13 mouse cellular contexts compared by ENCODE assay signal in genomic region chr9:100462098-100462497, GRCm38 (mm10). TPM values are rescaled to one million over a fixed set of nuclear protein-coding genes. Genes with fewer than 3 reads are reported as not detected.
DNase-seq lines count a peak whose midpoint lies in the region; ATAC-seq and TF ChIP-seq lines count a peak whose summit lies in the region.
"Had no signal": no experiment of that assay in that cellular context is flagged by ENCODE, and none has a peak within 500 bp of the region (broad histone marks: within the 10 kb centered on the region; RNA-seq: fewer than 3 reads in every experiment).

No protein-coding gene starts in this region.

- 0 out of 2 replicates have a peak, but pooled peaks have one; percentile 16 for ATAC-seq in heart, postnatal 0 days (ENCODE audit: insufficient read depth, low read depth)
- ATAC-seq in megakaryocyte-erythroid progenitor cell, adult 5-6 weeks (replicated peaks; ENCODE audit: low FRiP score, low TSS enrichment, poor library complexity, severe bottlenecking) = peak; percentile 58
- no peak for ATAC-seq in liver, embryonic 11.5 days (replicated peaks; ENCODE audit: low FRiP score)

- no peak for DNase-seq in heart, postnatal 0 days (ENCODE audit: low spot score)
- no peak for DNase-seq in heart, embryonic 10.5 days (ENCODE audit: low spot score)
- DNase-seq in CD4-positive helper T cell, adult 2 months (ENCODE audit: low read depth, low spot score) = peak; percentile 81
- DNase-seq in CD8-positive naive resting alpha-beta T cell, adult 2 months (ENCODE audit: low read depth in 2 of 2, low spot score in 2 of 2) = peak; percentile 55 to 67
- DNase-seq in left cerebral cortex, postnatal 14 days (ENCODE audit: low spot score in 2 of 2) = no peak
- DNase-seq in liver, embryonic 11.5 days (ENCODE audit: low spot score) = no peak
- DNase-seq in urinary bladder, adult 2 months (ENCODE audit: low spot score) = no peak

- TF ChIP-seq EP300 in heart, postnatal 0 days (IDR thresholded peaks at IDR 0.05; ENCODE audit: low read depth) = no peak

- peaks cover 3% of the 10 kb centered on the region for H3K4me1 ChIP-seq in heart, postnatal 0 days (ENCODE audit: control insufficient read depth, insufficient read depth)
- H3K4me1 ChIP-seq in heart, embryonic 10.5 days = 0 out of 2 replicates have a peak, but pooled peaks cover 6% of the 10 kb centered on the region
- no peaks in the 10 kb centered on the region for H3K4me1 ChIP-seq in liver, embryonic 11.5 days (replicated peaks; ENCODE audit: control insufficient read depth, insufficient read depth, low read length)
- H3K4me1 ChIP-seq: hindbrain, embryonic 15.5 days; kidney, embryonic 15.5 days had no signal

- 74% methylated on average over 4 of the region's 4 CpGs for WGBS in heart, postnatal 0 days
- WGBS in heart, embryonic 10.5 days = 89% methylated on average over 4 of the region's 4 CpGs
- 86% methylated on average over 4 of the region's 4 CpGs for WGBS in liver, embryonic 11.5 days

- H3K9ac ChIP-seq in heart, postnatal 0 days (replicated peaks; ENCODE audit: low read depth, low read length) = no peak overlapping the region
- no peak overlapping the region for H3K9ac ChIP-seq in liver, embryonic 11.5 days (ENCODE audit: low read depth, low read length)
- H3K9ac ChIP-seq: hindbrain, embryonic 15.5 days; kidney, embryonic 15.5 days; liver, embryonic 14.5 days had no signal

- H3K9me3 ChIP-seq in heart, postnatal 0 days (replicated peaks; ENCODE audit: control insufficient read depth, low read length) = no peaks in the 10 kb centered on the region
- H3K9me3 ChIP-seq in heart, embryonic 10.5 days = no peaks in the 10 kb centered on the region
- no peaks in the 10 kb centered on the region for H3K9me3 ChIP-seq in liver, embryonic 11.5 days (ENCODE audit: control insufficient read depth, low read length)
- H3K9me3 ChIP-seq: hindbrain, embryonic 15.5 days; kidney, embryonic 15.5 days had no signal

- H3K27ac ChIP-seq in heart, postnatal 0 days (ENCODE audit: low read depth) = peak overlapping the region; percentile 14; the same call in 1 of the 2 replicates
- H3K27ac ChIP-seq in heart, embryonic 10.5 days = no peak overlapping the region
- H3K27ac ChIP-seq in liver, embryonic 11.5 days (ENCODE audit: low read depth, low read length) = no peak overlapping the region
- H3K27ac ChIP-seq: hindbrain, embryonic 15.5 days; kidney, embryonic 15.5 days; liver, embryonic 14.5 days had no signal

- no peak overlapping the region for H3K4me3 ChIP-seq in heart, postnatal 0 days (ENCODE audit: low read depth, low read length)
- no peak overlapping the region for H3K4me3 ChIP-seq in heart, embryonic 10.5 days
- H3K4me3 ChIP-seq in liver, embryonic 11.5 days (ENCODE audit: low read depth, low read length) = no peak overlapping the region
- H3K4me3 ChIP-seq: hindbrain, embryonic 15.5 days; kidney, embryonic 15.5 days had no signal

- H3K36me3 ChIP-seq in heart, postnatal 0 days (replicated peaks; ENCODE audit: control insufficient read depth, insufficient read depth, low read length) = peaks cover 19% of the 10 kb centered on the region; the same call in 1 of the 2 replicates
- H3K36me3 ChIP-seq in heart, embryonic 10.5 days = peaks cover 9% of the 10 kb centered on the region; the same call in 1 of the 2 replicates
- H3K36me3 ChIP-seq in liver, embryonic 11.5 days (ENCODE audit: control insufficient read depth, insufficient read depth, low read length) = no peaks in the 10 kb centered on the region
- H3K36me3 ChIP-seq: hindbrain, embryonic 15.5 days; kidney, embryonic 15.5 days had no signal

- no peak overlapping the region for H3K4me2 ChIP-seq in heart, postnatal 0 days (ENCODE audit: low read depth, low read length)
- no peak overlapping the region for H3K4me2 ChIP-seq in liver, embryonic 11.5 days
- H3K4me2 ChIP-seq: heart, embryonic 11.5 days; hindbrain, embryonic 15.5 days; kidney, embryonic 15.5 days; midbrain, embryonic 11.5 days had no signal

- intact Hi-C loops in left cerebral cortex, postnatal 14 days (cut with DNase I) = no loop called here

- no peaks in the 10 kb centered on the region for H3K27me3 ChIP-seq in heart, postnatal 0 days (ENCODE audit: control insufficient read depth, insufficient read depth, low read length)
- H3K27me3 ChIP-seq in heart, embryonic 10.5 days (ENCODE audit: insufficient read depth, poor library complexity, severe bottlenecking) = no peaks in the 10 kb centered on the region
- no peaks in the 10 kb centered on the region for H3K27me3 ChIP-seq in liver, embryonic 11.5 days (replicated peaks; ENCODE audit: control insufficient read depth, insufficient read depth, low read length)
- H3K27me3 ChIP-seq: hindbrain, embryonic 15.5 days; kidney, embryonic 15.5 days had no signal

- TF ChIP-seq CTCF in heart, postnatal 0 days (IDR thresholded peaks at IDR 0.05; ENCODE audit: low read depth) = no peak

RNA-seq across cellular contexts. Expression of gene Il20rb, which starts 24.5 kb away (rescaled TPM):
- 1.4 and 3.7 TPM in 2 replicates for total RNA-seq in heart, postnatal 0 days (2014; rRNA removed; ENCODE audit: low replicate concordance)
- polyA plus RNA-seq in heart, postnatal 0 days (2015; fragmentation: Nextera tagmentation; extraction: Ambion mirVana) = 0.84 and 1.7 TPM in 2 replicates
- 1.2 and 1.4 TPM in 2 replicates for polyA plus RNA-seq in heart, embryonic 10.5 days (2016; fragmentation: Nextera tagmentation; extraction: Ambion mirVana)
- 1.9 and 2.1 TPM in 2 replicates for total RNA-seq in megakaryocyte-erythroid progenitor cell, adult 5-6 weeks (2014; fragmentation: Nextera tagmentation)
- total RNA-seq in megakaryocyte-erythroid progenitor cell, adult 5-6 weeks (2017) = 0.65 and 2.0 TPM in 2 replicates
- under 1 TPM; 0.26 to 0.66 TPM for total RNA-seq in left cerebral cortex, postnatal 14 days (2021)
- 0.59 and 0.78 TPM in 2 replicates for polyA plus RNA-seq in liver, embryonic 11.5 days (2014; fragmentation: Nextera tagmentation; extraction: Ambion mirVana)
- 3.7 and 4.3 TPM in 2 replicates for polyA plus RNA-seq in urinary bladder, adult 2 months (2012; rRNA removed)

Comparison
In these comparisons a context has a peak if more than half of its experiments do, and no peak if none do; other contexts are left out.
1. DNase-seq: peak in CD4-positive helper T cell, adult 2 months (single experiment) and CD8-positive naive resting alpha-beta T cell, adult 2 months (2 of 2); none in heart, postnatal 0 days (single experiment), heart, embryonic 10.5 days (single experiment), left cerebral cortex, postnatal 14 days (0 of 2), liver, embryonic 11.5 days (single experiment) and urinary bladder, adult 2 months (single experiment).